Comparison of ENCODE assay signal across 37 mouse cellular contexts in the genomic region with DNA sequence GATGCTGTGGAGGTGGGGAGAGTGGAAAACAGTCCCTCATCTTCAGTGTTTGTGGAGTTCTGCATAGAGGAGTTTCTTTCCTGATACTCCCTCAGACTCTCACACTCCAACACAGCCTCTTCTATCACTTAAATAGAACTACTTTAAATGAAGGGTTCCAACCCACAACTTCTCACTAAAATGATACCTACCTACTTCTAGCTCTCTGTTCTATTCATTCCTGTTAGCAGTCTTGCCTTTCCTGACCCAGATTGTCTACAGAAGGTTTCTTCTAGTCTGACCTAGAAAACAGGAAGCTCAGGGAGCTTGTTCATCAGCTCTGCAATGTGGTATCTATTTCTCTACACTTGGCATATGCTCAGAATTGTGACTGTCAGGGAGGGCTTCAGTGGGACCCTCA. TPM values are rescaled to one million over a fixed set of nuclear protein-coding genes. Genes with fewer than 3 reads are reported as not detected.
"Had no signal": no experiment of that assay in that cellular context is flagged by ENCODE, and none has a peak within 500 bp of the region (broad histone marks: within the 10 kb centered on the region; RNA-seq: fewer than 3 reads in every experiment).

No protein-coding gene starts in this region.

- H3K4me1 ChIP-seq: heart, embryonic 12.5 days; heart, embryonic 13.5 days; heart, embryonic 15.5 days; hindbrain, embryonic 10.5 days; hindbrain, embryonic 12.5 days; hindbrain, embryonic 13.5 days; hindbrain, embryonic 15.5 days; intestine, embryonic 15.5 days; kidney, embryonic 15.5 days had no signal

- H3K9ac ChIP-seq: heart, embryonic 12.5 days; heart, embryonic 13.5 days; heart, embryonic 15.5 days; hindbrain, embryonic 12.5 days; hindbrain, embryonic 13.5 days; hindbrain, embryonic 14.5 days; hindbrain, embryonic 15.5 days; intestine, embryonic 15.5 days; kidney, embryonic 15.5 days had no signal

- ATAC-seq: hindbrain, embryonic 16.5 days; hindbrain, postnatal 0 days; inflammation-experienced regulatory T-cells, adult 6 months; intestine, embryonic 15.5 days; intestine, embryonic 16.5 days; intestine, postnatal 0 days had no signal

- H3K9me3 ChIP-seq: heart, embryonic 12.5 days; heart, embryonic 13.5 days; heart, embryonic 15.5 days; hindbrain, embryonic 12.5 days; hindbrain, embryonic 13.5 days; hindbrain, embryonic 15.5 days; intestine, embryonic 15.5 days; kidney, embryonic 15.5 days had no signal

- DNase-seq: heart, postnatal 10 days; heart, postnatal 14 days; heart, postnatal 36 days; heart, postnatal 4 days; kidney, adult 11 months; kidney, adult 18-20 months; kidney, adult 2 months; kidney, adult 8-10 months; kidney, adult 9 months; kidney, postnatal 10 days; kidney, postnatal 14 days; kidney, postnatal 25 days; kidney, postnatal 36 days; kidney, postnatal 4 days; layer of hippocampus, adult 9-11 months; layer of hippocampus, postnatal 36 days had no signal

- H3K27ac ChIP-seq: heart, embryonic 13.5 days; heart, embryonic 15.5 days; hindbrain, embryonic 10.5 days; hindbrain, embryonic 12.5 days; hindbrain, embryonic 13.5 days; hindbrain, embryonic 14.5 days; hindbrain, embryonic 15.5 days; hindbrain, postnatal 0 days; intestine, embryonic 15.5 days; kidney, embryonic 15.5 days; kidney, postnatal 0 days; layer of hippocampus, adult 2 months; left cerebral cortex, adult 2 months had no signal

- H3K4me3 ChIP-seq: heart, embryonic 12.5 days; heart, embryonic 13.5 days; heart, embryonic 15.5 days; hindbrain, embryonic 10.5 days; hindbrain, embryonic 12.5 days; hindbrain, embryonic 13.5 days; hindbrain, embryonic 15.5 days; intestine, embryonic 15.5 days; kidney, embryonic 15.5 days; layer of hippocampus, adult 2 months; left cerebral cortex, adult 2 months had no signal

- H3K27me3 ChIP-seq: heart, embryonic 12.5 days; heart, embryonic 13.5 days; heart, embryonic 15.5 days; hindbrain, embryonic 12.5 days; hindbrain, embryonic 13.5 days; hindbrain, embryonic 15.5 days; intestine, embryonic 15.5 days; kidney, embryonic 15.5 days had no signal

- H3K4me2 ChIP-seq: heart, embryonic 11.5 days; heart, embryonic 12.5 days; heart, embryonic 13.5 days; heart, embryonic 15.5 days; hindbrain, embryonic 12.5 days; hindbrain, embryonic 13.5 days; hindbrain, embryonic 14.5 days; hindbrain, embryonic 15.5 days; intestine, embryonic 15.5 days; kidney, embryonic 15.5 days had no signal

- H3K36me3 ChIP-seq: heart, embryonic 12.5 days; heart, embryonic 13.5 days; heart, embryonic 15.5 days; hindbrain, embryonic 10.5 days; hindbrain, embryonic 12.5 days; hindbrain, embryonic 13.5 days; hindbrain, embryonic 15.5 days; intestine, embryonic 15.5 days; kidney, embryonic 15.5 days had no signal

RNA-seq across cellular contexts. Expression of a gene that starts 2.0 kb away (rescaled TPM):
- polyA plus RNA-seq: heart, embryonic 11.5 days; heart, embryonic 13.5 days; hindbrain, embryonic 10.5 days; hindbrain, embryonic 11.5 days; hindbrain, embryonic 12.5 days; hindbrain, embryonic 13.5 days; hindbrain, embryonic 15.5 days; inflammation-experienced regulatory T-cells, adult 6 months; kidney, embryonic 14.5 days had no signal
